Mouse (Mus musculus) C2C12 (cell line): ENCODE data around the gene Cacna1c. TPM values are rescaled to one million over a fixed set of nuclear protein-coding genes. Genes with fewer than 3 reads are reported as not detected.
"Not testable (repeated sequence)": the region's sequence is repeated elsewhere in the genome, so short reads cannot be mapped to it uniquely, and the experiment has no call there.

Experiments
- H3K27me3 ChIP-seq: one replicate; pipeline ENCODE4 v1.6.1; 2011; ENCODE audit not compliant: control insufficient read depth, insufficient read depth, insufficient read length
- H3K36me3 ChIP-seq: one replicate; pipeline ENCODE4 v1.6.1; 2011; ENCODE audit not compliant: control insufficient read depth, insufficient read depth
- H3K4me3 ChIP-seq: one replicate; pipeline ENCODE4 v1.5.1; 2011; ENCODE audit warnings: mild to moderate bottlenecking, control low read depth; ENCODE audit not compliant: poor library complexity, insufficient read depth, severe bottlenecking
- H3K79me2 ChIP-seq: one replicate; pipeline ENCODE4 v1.6.1; 2011; ENCODE audit not compliant: control insufficient read depth, insufficient read depth
- H3K79me3 ChIP-seq: one replicate; pipeline ENCODE4 v1.6.1; 2011; ENCODE audit warnings: low read depth, control low read depth
- H3ac ChIP-seq: one replicate; pipeline ENCODE3; 2011; ENCODE audit warnings: low read depth; ENCODE audit not compliant: control insufficient read depth, insufficient read length
- CEBPB ChIP-seq: IDR thresholded peaks from one replicate; pipeline ENCODE4 v1.6.1; 2011; ENCODE audit warnings: low read depth, mild to moderate bottlenecking, control low read depth, moderate library complexity
- CTCF ChIP-seq: IDR thresholded peaks from one replicate; pipeline ENCODE4 v1.5.1; 2011; ENCODE audit not compliant: control insufficient read depth, insufficient read depth, insufficient read length
- FOSL1 ChIP-seq: IDR thresholded peaks from one replicate; pipeline ENCODE4 v1.8.0; 2011; ENCODE audit warnings: mild to moderate bottlenecking, low read length; ENCODE audit not compliant: poor library complexity, insufficient read depth, severe bottlenecking
- MAX ChIP-seq: IDR thresholded peaks from one replicate; pipeline ENCODE4 v1.6.1; 2011; ENCODE audit warnings: mild to moderate bottlenecking, control low read depth
- MYOD1 ChIP-seq: IDR thresholded peaks from one replicate; pipeline ENCODE4 v1.6.1; 2011; ENCODE audit warnings: low read depth; ENCODE audit not compliant: control insufficient read depth, insufficient read length
- MYOG ChIP-seq: IDR thresholded peaks from one replicate; pipeline ENCODE4 v1.6.1; 2011; ENCODE audit not compliant: control insufficient read depth, insufficient read length; ENCODE audit errors: extremely low read depth
- USF1 ChIP-seq: IDR thresholded peaks from one replicate; pipeline ENCODE4 v1.6.1; 2011; ENCODE audit warnings: low read depth, mild to moderate bottlenecking, control low read depth, moderate library complexity
- polyA plus RNA-seq: library from polyadenylated mRNA; unstranded; fragments of >200 nt; fragmentation: generic; extraction: Trizol; gene quantifications from one replicate; pipeline ENCODE4 v1.2.1, GENCODE M21; 2012; ENCODE audit warnings: missing spikeins

Gene Cacna1c
- polyA plus RNA-seq, 1 experiment, result not detected

DNA sequence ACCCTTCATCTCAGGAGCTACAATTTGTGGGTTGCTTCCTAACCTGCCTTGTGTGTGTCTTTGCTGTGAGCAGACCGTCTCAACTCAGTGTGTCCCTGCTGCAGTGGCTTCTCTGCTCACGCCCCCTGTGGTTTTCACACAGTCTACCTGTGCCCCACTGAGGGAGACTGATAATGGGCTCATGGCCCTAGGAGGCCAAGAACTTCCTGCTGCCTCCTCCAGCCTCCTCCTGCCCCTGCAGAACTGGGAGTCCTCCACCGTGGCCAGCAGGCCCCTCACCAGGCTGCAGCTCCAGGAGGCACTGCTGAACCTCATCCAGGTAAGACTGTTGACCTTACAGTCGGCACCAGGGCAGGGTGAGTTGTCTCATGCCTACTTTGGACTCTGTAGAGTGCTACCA is 21.4 kb upstream of the Cacna1c start:
- Histone ChIP-seq H3K79me2 (no peaks in the 10 kb centered on the region), H3K4me3 (no peak overlapping the region), H3K36me3 (no peaks in the 10 kb centered on the region), H3K27me3 (peaks cover 8% of the 10 kb centered on the region), H3ac (no peak overlapping the region), H3K79me3 (no peaks in the 10 kb centered on the region)
- TF ChIP-seq MYOD1 (no peak), MYOG (no peak), USF1 (no peak), FOSL1 (no peak), CEBPB (no peak), CTCF (no peak), MAX (no peak)

DNA sequence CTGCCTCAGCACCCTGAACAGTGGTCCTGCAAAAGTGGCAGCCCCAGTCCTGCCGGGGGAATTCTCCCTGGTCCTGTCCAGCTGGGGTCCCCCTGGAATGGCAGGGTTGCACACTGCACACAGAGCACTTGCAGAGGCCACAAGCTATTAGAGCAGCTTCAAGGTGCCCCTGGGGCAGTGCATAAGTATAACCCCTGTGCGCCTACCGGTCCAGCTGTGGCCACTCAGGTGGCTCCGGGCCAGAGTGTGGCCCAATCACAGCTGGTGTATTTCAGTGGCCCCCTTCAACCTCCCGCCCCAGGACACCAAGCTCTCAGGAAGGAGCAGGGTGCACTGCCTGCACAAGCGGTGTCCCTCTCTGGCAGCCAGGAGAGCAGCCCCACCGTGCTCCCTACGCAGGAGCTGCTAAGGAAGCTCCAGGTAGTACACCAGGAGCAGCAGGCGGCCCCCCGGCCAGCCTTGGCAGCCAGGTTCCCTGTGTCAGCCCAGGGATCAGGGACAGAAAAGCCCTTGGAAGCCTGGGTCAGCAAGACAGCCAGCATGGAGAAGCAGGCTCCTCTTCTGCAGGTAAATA is 18.9 kb upstream of the Cacna1c start:
- H3K36me3 ChIP-seq, result no peaks in the 10 kb centered on the region
- no peak overlapping the region for H3K4me3 ChIP-seq
- no peaks in the 10 kb centered on the region for H3K27me3 ChIP-seq
- no peak for TF ChIP-seq USF1
- no peak for TF ChIP-seq MYOD1
- H3K79me3 ChIP-seq, result no peaks in the 10 kb centered on the region
- H3K79me2 ChIP-seq, result no peaks in the 10 kb centered on the region
- H3ac ChIP-seq, result no peak overlapping the region

DNA sequence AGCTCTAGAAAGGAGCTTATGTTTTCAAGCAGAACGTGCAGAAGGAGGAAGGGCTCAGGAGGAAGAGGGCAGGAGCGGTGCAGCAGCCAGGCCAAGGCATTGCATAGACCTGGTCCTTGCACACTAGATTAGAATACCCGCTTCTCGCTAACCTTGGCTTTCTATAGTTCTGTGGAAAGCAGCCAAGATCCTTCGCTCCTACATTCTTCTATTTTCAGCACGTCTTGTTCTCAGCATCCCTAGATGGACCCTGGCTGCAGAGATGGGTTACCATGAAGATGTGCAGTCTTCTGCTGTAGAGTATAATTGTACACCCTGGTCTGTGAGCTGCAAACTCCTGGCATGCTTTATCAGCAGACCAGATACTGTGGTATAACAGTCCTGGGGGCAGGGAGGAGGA is 18.0 kb upstream of the Cacna1c start:
- Histone ChIP-seq H3K79me2 (no peaks in the 10 kb centered on the region), H3K27me3 (no peaks in the 10 kb centered on the region), H3K36me3 (no peaks in the 10 kb centered on the region), H3K4me3 (no peak overlapping the region), H3K79me3 (no peaks in the 10 kb centered on the region), H3ac (no peak overlapping the region)
- TF ChIP-seq MYOD1 (no peak), USF1 (no peak), CTCF (no peak), MAX (no peak), FOSL1 (no peak), MYOG (no peak), CEBPB (no peak)

GRCm38 (mm10) chr6:119213375-119213774 is 17.2 kb upstream of the Cacna1c start:
- H3K79me3 ChIP-seq, result no peaks in the 10 kb centered on the region
- no peak overlapping the region for H3ac ChIP-seq
- H3K79me2 ChIP-seq, result no peaks in the 10 kb centered on the region
- no peaks in the 10 kb centered on the region for H3K36me3 ChIP-seq
- TF ChIP-seq CTCF, result no peak
- no peak for TF ChIP-seq CEBPB
- TF ChIP-seq MYOD1, result no peak
- no peak for TF ChIP-seq FOSL1
- H3K27me3 ChIP-seq, result no peaks in the 10 kb centered on the region
- no peak overlapping the region for H3K4me3 ChIP-seq

GRCm38 (mm10) chr6:119206006-119206405 is 9.8 kb upstream of the Cacna1c start:
- H3K79me3 ChIP-seq, H3K4me3 ChIP-seq, H3K27me3 ChIP-seq, H3K79me2 ChIP-seq, H3K36me3 ChIP-seq, H3ac ChIP-seq: not testable (repeated sequence)

GRCm38 (mm10) chr6:119204915-119205314 is 8.7 kb upstream of the Cacna1c start:
- no peak overlapping the region for H3K4me3 ChIP-seq
- H3K36me3 ChIP-seq, result no peaks in the 10 kb centered on the region
- no peaks in the 10 kb centered on the region for H3K79me2 ChIP-seq
- H3ac ChIP-seq, result no peak overlapping the region
- TF ChIP-seq MYOD1 (no peak), FOSL1 (no peak)
- no peaks in the 10 kb centered on the region for H3K79me3 ChIP-seq
- no peaks in the 10 kb centered on the region for H3K27me3 ChIP-seq
